Mouse (Mus musculus): ENCODE results near the gene Ndufs4. TPM values are rescaled to one million over a fixed set of nuclear protein-coding genes. Genes with fewer than 3 reads are reported as not detected.

Gene Ndufs4
- total RNA-seq (2023) = 10 to 100 TPM; 81.3 to 82.7 TPM

DNA sequence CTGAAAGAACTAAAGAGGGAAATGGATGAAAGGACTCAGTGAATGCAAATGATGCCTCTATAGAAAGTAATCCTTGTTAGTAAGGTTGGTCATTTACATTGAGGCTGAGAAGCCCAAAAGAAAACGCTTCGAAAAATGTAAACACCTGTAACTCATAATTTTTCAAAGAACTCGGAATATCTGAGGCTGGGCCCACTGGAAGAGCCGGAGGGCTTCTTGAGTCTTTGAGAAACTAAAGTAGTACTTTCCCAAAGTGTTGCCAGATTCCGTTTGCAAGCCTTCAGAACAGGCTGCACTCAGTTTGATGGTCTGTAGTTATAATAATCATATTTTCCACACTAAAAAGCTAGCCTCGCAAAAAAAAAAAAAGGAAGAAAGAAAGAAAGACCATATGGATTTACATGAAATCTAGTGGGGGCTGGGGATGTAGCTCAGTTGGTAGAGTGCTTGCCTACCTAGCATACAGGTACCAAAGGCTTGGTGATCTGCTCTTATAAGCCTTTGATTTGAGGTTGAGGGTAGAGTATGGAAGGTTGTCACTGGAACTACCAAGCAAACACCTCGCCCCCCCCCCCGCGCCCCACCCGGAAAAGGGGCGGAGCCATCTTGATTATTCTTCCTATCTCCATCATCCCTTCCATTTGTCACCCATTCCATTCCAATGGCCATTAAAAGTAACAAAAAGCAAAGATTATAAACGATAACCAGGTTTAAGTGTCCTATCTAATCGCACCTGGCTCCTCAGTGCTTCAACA is at the start of gene Ndufs4:
TSS of gene Ndufs4 (minus strand) at position 48 of the 755 bp plus-strand sequence.

Other genes with a start within 250 kb of the Ndufs4 start
- gene Fst, start 70.7 kb upstream of the Ndufs4 start, total RNA-seq (2023) = under 1 TPM in 1 of 2 experiments, not detected in 1; 0.26 TPM